Mouse (Mus musculus) heart, postnatal 10 days (tissue): ENCODE measurements around the gene Serinc4. TPM values are rescaled to one million over a fixed set of nuclear protein-coding genes. Genes with fewer than 3 reads are reported as not detected.
"Not testable (repeated sequence)": the region's sequence is repeated elsewhere in the genome, so short reads cannot be mapped to it uniquely, and the experiment has no call there.

Experiments used
- DNase-seq, 2 experiments: peaks; one replicate each; pipeline ENCODE4 v3.0.0; 2021
- intact Hi-C: fragments of 180-260 bp; cut with DNase I; formaldehyde crosslinking; loops from one replicate; pipeline ENCODE4 v1.15.1; 2025
- total RNA-seq, 2 experiments: library from RNA; stranded (reverse); gene quantifications; 2 replicates each; pipeline ENCODE4 v1.2.3; 2021

Serinc4 gene
- not detected for total RNA-seq

DNA sequence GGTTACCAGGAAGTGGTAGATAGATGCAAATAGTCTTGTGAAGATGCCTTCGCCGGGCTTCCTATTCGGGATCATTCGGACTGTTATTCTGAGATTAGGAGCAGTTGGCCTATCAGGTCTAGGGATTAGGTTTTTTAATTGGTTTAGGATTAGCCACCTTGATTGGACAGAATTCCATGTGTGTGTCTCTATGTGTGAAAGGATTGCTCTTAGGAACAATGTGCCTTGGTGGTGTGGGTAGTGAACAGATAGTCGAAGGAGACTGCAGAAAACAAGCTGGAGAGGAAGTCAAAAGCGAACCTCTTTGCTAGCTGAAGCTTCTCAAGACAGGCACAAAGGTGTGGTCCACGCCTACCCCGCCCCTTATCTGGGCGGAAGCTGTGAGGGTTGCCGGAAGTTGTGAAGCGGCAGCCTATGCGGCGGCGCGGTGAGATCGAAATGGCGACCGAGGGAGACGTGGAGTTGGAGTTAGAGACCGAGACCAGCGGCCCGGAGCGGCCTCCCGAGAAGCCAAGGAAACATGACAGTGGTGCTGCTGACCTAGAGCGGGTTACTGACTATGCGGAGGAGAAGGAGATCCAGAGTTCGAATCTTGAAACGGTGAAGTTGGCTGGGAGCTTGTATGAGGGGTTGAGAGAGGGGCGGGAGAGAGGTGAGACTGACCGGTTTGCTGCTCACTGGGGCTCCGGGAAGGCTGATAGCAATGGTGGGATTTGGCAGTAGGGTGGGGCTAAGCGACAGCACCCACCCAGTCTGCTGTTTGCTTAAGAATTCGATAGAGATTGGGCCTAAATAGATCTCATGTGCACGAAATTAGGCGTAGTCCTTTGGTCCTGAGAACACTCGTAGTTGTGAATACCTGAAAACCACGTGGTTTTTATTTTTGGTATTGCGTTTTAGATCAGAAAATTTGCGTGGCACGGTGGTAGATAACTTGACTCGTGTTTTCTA, at the start of gene Serinc4:
TSS of gene Serinc4 (minus strand) at position 90 of the 951 bp plus-strand sequence.
- peak; percentile 88 to 90 for DNase-seq
- intact Hi-C loops: no loop called here

DNA sequence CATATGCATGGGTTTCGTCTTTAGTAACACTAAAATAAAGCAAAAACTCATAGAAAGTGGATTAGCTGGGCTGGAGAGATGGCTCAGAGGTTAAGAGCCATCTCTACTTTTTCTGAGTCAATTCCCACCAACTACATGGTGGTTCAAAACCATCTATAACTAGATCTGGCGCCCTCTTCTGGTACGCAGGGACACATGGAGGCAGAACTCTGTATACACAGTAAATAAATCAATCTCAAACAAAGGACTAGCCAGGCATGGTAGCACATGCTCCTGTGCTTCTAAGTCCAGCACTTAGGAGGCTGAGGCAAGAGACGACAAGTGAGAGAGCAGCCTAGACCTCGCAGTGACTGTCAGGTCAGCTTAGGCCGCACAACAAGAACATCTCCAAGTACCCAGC, 45.0 kb upstream of the Serinc4 start:
- DNase-seq, intact Hi-C loops: not testable (repeated sequence)

- DNase-seq, intact Hi-C loops: not testable (repeated sequence)
These were observed 27.8 kb upstream of the Serinc4 start for GRCm38 (mm10) chr2:121484403-121484802.

DNA sequence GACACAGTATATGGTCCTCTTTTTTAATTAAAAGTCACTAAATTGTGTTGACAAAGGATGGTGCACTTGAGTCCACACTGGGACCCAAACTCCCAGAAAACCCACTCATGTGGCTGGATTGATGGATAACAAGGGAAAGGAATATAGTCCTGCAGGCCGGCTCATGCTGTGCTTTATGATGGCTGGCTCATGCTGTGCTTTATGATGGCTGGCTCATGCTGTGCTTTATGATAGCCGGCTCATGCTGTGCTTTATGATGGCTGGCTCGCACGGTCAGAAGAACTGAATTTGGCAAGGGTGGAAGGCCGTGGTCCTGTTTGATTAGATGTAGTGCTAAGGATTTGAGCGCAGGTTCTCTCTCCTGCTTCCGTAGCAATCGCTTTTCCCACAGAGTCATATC, 27.0 kb upstream of the Serinc4 start:
- intact Hi-C loops: no loop called here

GRCm38 (mm10) chr2:121480916-121481315, 24.3 kb upstream of the Serinc4 start:
- intact Hi-C loops: not testable (repeated sequence)

More for the DNA sequence above, 27.0 kb upstream of the Serinc4 start:
- DNase-seq: no peak

DNA sequence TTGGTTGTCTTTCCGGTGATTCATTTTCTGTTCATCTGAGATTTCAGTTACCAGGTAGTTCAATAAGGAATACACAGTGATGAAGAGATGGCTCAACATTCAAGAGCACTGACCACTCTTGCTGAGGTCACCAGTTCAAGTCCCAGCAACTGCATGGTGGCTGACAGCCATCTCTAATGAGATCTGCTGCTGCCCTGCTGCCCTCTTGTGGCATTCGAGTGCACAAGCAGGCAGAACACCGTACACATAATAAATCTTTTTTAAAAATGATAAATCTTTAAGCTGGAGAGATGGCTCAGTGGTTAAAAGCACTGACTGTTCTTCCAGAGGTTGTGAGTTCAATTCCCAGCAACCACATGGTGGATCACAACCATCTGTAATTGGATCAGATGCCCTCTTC, 23.9 kb upstream of the Serinc4 start:
- intact Hi-C loops: no loop called here
- DNase-seq: peak in 1 of 2 experiments; percentile 27

More at GRCm38 (mm10) chr2:121480916-121481315, 24.3 kb upstream of the Serinc4 start:
- not testable (repeated sequence) for DNase-seq

DNA sequence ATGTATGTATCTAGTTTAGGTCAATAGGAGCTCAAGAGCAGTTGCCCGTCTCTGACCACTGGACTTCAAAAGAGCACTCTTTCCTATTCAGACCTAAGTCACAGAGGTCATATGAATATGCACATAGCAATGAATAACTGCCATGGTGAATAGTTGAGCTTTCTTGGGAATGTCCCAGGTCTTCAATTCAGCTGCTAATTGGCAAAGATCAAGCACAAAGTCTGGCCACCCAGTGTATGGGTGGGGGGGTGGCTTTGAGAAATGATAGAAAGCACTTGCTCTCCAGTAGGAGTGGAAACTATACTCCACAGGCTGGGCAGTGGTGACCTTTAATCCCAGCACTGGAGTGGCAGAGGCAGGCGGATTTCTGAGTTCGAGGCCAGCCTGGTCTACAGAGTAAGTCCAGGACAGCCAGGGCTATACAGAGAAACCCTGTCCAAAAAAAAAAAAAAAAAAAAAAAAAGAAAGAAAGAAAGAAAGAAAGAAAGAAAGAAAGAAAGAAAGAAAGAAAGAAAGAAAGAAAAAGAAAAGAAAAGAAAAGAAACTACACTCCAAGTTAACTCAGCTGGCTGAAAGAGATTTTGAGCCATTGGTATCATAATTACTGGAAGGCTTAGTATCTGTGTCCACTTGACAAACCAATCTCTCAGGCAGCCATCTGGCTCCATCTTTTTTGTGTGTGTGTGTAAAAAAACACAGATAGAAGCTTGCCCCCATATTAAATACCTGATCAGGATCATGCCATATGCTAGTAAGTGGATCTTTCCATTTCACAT, 21.1 kb upstream of the Serinc4 start:
- intact Hi-C loops: no loop called here
- DNase-seq: no peak

GRCm38 (mm10) chr2:121475306-121475705, 18.7 kb upstream of the Serinc4 start:
- intact Hi-C loops, DNase-seq: not testable (repeated sequence)

DNA sequence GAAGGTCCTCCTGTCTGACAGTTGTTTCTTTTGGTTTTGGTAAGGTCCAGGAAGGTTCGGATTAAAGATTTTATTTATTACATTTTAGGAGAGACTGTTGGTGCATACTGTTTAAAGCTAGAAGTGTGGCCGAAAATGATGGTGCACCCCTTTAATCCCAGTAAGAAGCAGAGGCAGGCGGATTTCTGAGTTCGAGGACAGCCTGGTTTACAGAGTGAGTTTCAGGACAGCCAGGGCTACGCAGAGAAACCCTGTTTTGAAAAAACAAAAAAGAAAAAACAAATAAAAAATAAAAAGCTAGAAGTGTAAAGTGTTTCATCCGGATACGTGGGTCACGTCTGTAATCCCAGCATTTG, 17.6 kb upstream of the Serinc4 start:
- DNase-seq: no peak
- intact Hi-C loops: loop anchor here (5.0 kb wide), 1 partner anchor 33 kb away; the partner anchor contains the start of genes Mfap1a and Wdr76

- peak; percentile 87 for DNase-seq
- intact Hi-C loops: loop anchor here (5.0 kb wide), 1 partner anchor 34 kb away; the partner anchor contains the start of genes Mfap1a and Wdr76
These were observed 17.0 kb upstream of the Serinc4 start, which contains the start of gene Mfap1b for GRCm38 (mm10) chr2:121473301-121474179. Mfap1b (minus strand) TSS chr2:121474067.

DNA sequence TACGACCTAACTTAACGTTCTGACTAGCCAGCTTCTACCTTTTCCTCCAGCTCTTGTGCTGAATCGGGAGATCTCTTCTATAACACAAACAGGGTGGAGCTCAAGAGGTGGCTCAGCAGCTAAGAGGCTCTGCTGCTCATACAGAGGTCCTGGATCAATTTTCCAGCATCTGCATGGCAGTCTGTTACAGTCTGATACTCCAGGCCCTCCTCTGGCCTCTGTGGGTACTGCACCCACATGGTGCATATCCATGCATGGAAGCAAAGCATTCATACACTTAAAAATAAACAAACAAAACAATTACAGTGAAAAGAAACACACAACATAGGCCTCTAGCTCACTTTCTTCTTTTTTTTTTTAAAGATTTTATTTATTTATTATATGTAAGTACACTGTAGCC, 16.2 kb upstream of the Serinc4 start:
- intact Hi-C loops: loop anchor here (5.0 kb wide), 1 partner anchor 35 kb away; the partner anchor contains the start of genes Mfap1a and Wdr76
- DNase-seq: not testable (repeated sequence)

DNA sequence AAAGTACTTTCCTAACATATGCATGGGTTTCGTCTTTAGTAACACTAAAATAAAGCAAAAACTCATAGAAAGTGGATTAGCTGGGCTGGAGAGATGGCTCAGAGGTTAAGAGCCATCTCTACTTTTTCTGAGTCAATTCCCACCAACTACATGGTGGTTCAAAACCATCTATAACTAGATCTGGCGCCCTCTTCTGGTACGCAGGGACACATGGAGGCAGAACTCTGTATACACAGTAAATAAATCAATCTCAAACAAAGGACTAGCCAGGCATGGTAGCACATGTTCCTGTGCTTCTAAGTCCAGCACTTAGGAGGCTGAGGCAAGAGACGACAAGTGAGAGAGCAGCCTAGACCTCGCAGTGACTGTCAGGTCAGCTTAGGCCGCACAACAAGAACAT, 12.4 kb upstream of the Serinc4 start:
- DNase-seq, intact Hi-C loops: not testable (repeated sequence)

DNA sequence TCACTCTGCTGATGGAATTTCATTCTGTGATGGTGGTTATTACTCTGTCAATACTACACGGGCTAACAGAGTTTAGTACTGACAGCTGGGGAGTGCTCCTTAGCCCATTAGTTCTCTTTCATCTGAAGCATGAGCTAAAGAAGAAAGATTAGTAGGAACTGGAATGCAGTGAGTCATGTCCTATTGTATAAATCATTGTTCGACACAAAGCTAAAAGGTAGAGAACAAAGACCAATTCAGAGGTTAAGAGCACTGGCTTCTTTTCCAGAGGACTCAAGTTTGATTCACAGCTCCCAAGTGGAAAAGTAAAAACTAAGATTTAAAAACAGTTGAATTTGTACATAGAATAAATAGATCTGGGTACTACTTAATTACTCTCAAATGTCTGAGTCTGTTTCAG, 3.5 kb upstream of the Serinc4 start:
- intact Hi-C loops: no loop called here

DNA sequence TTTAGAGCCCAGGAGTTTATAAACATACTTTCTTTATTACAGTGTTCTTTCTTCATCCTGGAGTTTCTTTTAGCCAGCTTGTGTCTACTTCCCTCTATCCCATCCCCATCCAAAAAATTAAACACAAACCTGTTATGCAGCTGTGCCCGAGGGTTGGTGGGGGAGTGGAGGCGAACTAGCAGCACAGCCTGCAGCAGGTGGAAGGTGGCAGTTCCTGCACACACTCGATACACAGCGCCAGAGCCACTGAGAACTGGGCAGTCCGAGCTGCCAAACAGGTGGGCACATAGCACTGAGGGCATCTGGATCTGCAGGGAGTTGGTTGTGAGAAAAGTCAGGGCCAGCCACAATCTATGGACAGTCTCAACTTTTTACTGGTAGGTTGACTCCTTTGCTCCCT, 1.0 kb downstream of the Serinc4 start:
- intact Hi-C loops: no loop called here
- DNase-seq: no peak

More for the DNA sequence above, 3.5 kb upstream of the Serinc4 start:
- no peak for DNase-seq

DNA sequence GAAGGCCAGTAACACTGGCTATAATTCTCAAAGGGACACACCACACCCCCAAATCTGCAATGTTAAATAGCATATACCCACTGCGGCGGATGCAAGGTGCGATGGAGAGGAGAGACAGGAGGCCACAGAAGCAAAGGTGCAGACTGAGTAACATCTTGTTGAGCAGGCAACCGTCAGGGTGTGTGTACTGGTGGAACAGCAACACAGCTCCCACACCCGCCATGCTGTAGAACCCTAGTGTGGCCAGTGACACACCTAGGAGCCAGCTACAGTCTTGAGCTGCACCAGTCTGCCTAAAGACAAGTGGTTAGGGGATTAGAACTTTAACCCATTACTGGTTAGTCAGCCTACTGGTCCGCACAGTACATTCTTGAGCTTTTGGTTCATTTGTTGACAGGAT, 2.7 kb downstream of the Serinc4 start:
- intact Hi-C loops: no loop called here
- no peak for DNase-seq

DNA sequence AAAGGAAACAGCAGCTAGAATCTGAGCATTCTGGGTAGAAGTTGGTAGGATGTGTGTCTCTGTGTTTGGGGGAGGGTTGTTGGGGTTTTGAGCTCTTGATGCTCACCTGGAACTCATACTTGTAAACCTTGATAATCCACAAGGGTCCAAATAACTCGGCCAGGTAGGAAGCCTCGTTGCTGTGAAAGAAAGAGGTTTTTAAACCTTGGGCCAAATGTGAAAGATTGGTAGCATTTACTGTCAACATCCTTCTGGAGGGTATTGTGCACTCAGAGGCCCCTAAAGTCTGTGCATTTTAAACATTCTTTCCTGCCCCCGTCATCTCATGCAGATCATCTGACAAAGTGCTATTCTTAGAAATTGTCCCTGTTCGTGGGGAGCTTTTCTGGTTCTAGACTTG, 3.6 kb downstream of the Serinc4 start, which contains the start of gene Hypk:
TSS of gene Hypk (plus strand) at position 301 of the 400 bp plus-strand sequence.
- DNase-seq: no peak
- intact Hi-C loops: no loop called here

- DNase-seq: no peak
- intact Hi-C loops: no loop called here
These were observed 4.2 kb downstream of the Serinc4 start for GRCm38 (mm10) chr2:121452361-121452760.

- peak in 1 of 2 experiments; percentile 36 for DNase-seq
- intact Hi-C loops: no loop called here
These were observed 6.5 kb downstream of the Serinc4 start for GRCm38 (mm10) chr2:121450093-121450492.

- intact Hi-C loops: no loop called here
- DNase-seq: no peak
These were observed 7.0 kb downstream of the Serinc4 start for GRCm38 (mm10) chr2:121449545-121450011.
